Mouse (Mus musculus) myocyte (in vitro differentiated cells): ENCODE results near the gene Vax2. TPM values are rescaled to one million over a fixed set of nuclear protein-coding genes. Genes with fewer than 3 reads are reported as not detected.

Experiments used
- H3K27me3 ChIP-seq: one replicate; pipeline ENCODE4 v1.6.1; 2011; ENCODE audit not compliant: control insufficient read depth, insufficient read depth, insufficient read length
- H3K36me3 ChIP-seq: one replicate; pipeline ENCODE4 v1.6.1; 2011; ENCODE audit not compliant: control insufficient read depth, insufficient read depth
- H3K4me2 ChIP-seq: one replicate; pipeline ENCODE4 v1.6.1; 2011; ENCODE audit warnings: low read depth, control low read depth
- H3K4me3 ChIP-seq: one replicate; pipeline ENCODE4 v1.5.1; 2011; ENCODE audit warnings: mild to moderate bottlenecking, control low read depth, moderate library complexity
- H3K79me2 ChIP-seq: one replicate; pipeline ENCODE4 v1.6.1; 2011; ENCODE audit not compliant: control insufficient read depth, insufficient read depth
- H3ac ChIP-seq: one replicate; pipeline ENCODE4 v1.6.1; 2011; ENCODE audit not compliant: control insufficient read depth, insufficient read length
- CEBPB ChIP-seq: IDR thresholded peaks from 2 replicates; pipeline ENCODE4 v1.6.1; 2011; ENCODE audit warnings: mild to moderate bottlenecking, moderate library complexity; ENCODE audit not compliant: poor library complexity, insufficient read depth, severe bottlenecking
- E2F4 ChIP-seq: IDR thresholded peaks from one replicate; pipeline ENCODE4 v1.6.1; 2011; ENCODE audit warnings: mild to moderate bottlenecking, control low read depth, moderate library complexity; ENCODE audit not compliant: insufficient read depth
- MAX ChIP-seq: IDR thresholded peaks from one replicate; pipeline ENCODE4 v1.6.1; 2011; ENCODE audit warnings: low read depth, mild to moderate bottlenecking, control low read depth
- MYOD1 ChIP-seq, 3 experiments: IDR thresholded peaks; one replicate each; pipeline ENCODE4 v1.6.1; 2011; ENCODE audit warnings: control low read depth in 2 of 3, low read depth in 2 of 3, mild to moderate bottlenecking in 2 of 3, moderate library complexity in 1 of 3; ENCODE audit not compliant: insufficient read length in 2 of 3, control insufficient read depth in 1 of 3
- MYOG ChIP-seq, 3 experiments: IDR thresholded peaks; one replicate each; pipeline ENCODE4 v1.6.1; 2011; ENCODE audit warnings: control low read depth in 2 of 3, low read depth in 2 of 3, mild to moderate bottlenecking in 2 of 3; ENCODE audit not compliant: insufficient read length in 2 of 3, control insufficient read depth in 1 of 3, insufficient read depth in 1 of 3
- POLR2A ChIP-seq: IDR thresholded peaks from one replicate; pipeline ENCODE4 v1.6.1; 2011; ENCODE audit warnings: low read depth, mild to moderate bottlenecking, control low read depth, moderate library complexity; ENCODE audit not compliant: insufficient read length
- POLR2AphosphoS2 ChIP-seq: IDR thresholded peaks from one replicate; pipeline ENCODE4 v1.6.1; 2011; ENCODE audit warnings: low read depth, control low read depth; ENCODE audit not compliant: insufficient read length
- REST ChIP-seq: IDR thresholded peaks from one replicate; pipeline ENCODE4 v1.6.1; 2011; ENCODE audit warnings: mild to moderate bottlenecking, control low read depth, moderate library complexity; ENCODE audit not compliant: insufficient read depth, insufficient read length
- SRF ChIP-seq: IDR thresholded peaks from one replicate; pipeline ENCODE4 v1.6.1; 2011; ENCODE audit warnings: low read depth; ENCODE audit not compliant: control insufficient read depth, insufficient read length
- TCF12 ChIP-seq: IDR thresholded peaks from one replicate; pipeline ENCODE4 v1.6.1; 2011; ENCODE audit warnings: mild to moderate bottlenecking, control low read depth; ENCODE audit not compliant: poor library complexity, insufficient read depth, severe bottlenecking
- TCF3 ChIP-seq: IDR thresholded peaks from one replicate; pipeline ENCODE4 v1.6.1; 2011; ENCODE audit warnings: low read depth, control low read depth; ENCODE audit not compliant: insufficient read length
- USF1 ChIP-seq: IDR thresholded peaks from one replicate; pipeline ENCODE4 v1.6.1; 2011; ENCODE audit warnings: low read depth, mild to moderate bottlenecking, control low read depth, moderate library complexity
- polyA plus RNA-seq: library from polyadenylated mRNA; unstranded; fragments of >200 nt; fragmentation: generic; extraction: Trizol; gene quantifications from one replicate; pipeline ENCODE4 v1.2.1, GENCODE M21; 2012; ENCODE audit warnings: missing spikeins

Vax2 gene
- polyA plus RNA-seq, 1 experiment, result 0.66 TPM

DNA sequence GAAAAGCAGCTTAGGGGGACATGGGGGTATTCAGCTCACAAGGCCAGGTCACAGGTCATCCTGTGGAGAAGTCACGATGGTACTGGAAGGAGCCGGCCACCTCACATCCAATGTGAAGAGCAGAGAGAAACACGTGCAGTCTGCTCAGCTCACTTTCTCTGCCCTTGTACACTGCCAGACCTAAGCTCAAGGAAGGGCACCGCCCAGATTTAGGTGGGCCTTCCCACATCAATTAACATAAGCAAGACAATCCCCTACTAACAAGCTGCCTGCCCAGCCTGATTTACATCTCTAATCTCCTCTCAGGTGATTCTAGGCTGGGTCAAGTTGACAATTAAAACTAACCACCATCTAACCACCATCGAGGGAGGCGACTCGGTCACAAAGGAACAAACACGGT lies 13.1 kb upstream of the Vax2 start:
- Histone ChIP-seq H3K27me3 (peaks cover 73% of the 10 kb centered on the region), H3K79me2 (no peaks in the 10 kb centered on the region), H3ac (no peak overlapping the region), H3K4me2 (no peak overlapping the region), H3K36me3 (no peaks in the 10 kb centered on the region), H3K4me3 (no peak overlapping the region)
- TF ChIP-seq MYOG (IDR thresholded peaks at IDR 0.05; ENCODE audit: control insufficient read depth in 1 of 3, insufficient read depth in 1 of 3, insufficient read length in 2 of 3, low read depth in 2 of 3), result no peak
- TF ChIP-seq POLR2AphosphoS2, result no peak
- TF ChIP-seq USF1, result no peak

DNA sequence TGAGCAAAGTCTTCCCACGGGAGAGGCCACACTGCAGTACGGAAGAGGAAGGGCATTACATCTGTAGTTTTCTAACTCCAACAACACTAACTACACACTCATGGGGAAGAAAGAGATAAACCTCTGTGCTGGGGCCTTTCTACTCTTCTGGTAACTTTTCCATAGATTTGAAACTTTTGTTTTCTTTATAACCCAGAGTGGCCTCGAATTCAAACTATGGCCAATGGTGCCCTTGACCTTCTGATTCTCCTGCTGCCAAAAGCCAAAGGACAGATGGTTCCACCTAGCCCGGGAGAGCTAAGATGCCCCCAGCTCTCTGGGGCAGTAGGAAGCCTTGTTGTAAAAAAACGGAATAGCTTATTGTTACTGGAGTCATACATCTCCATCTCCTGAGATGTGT lies 11.1 kb upstream of the Vax2 start:
- no peak overlapping the region for H3K4me3 ChIP-seq
- H3K4me2 ChIP-seq, result no peak overlapping the region
- no peak for TF ChIP-seq CEBPB
- no peak for TF ChIP-seq POLR2AphosphoS2
- TF ChIP-seq POLR2A, result no peak
- TF ChIP-seq TCF12, result no peak
- TF ChIP-seq SRF, result no peak
- TF ChIP-seq E2F4, result no peak
- TF ChIP-seq MYOG (IDR thresholded peaks at IDR 0.05; ENCODE audit: control insufficient read depth in 1 of 3, insufficient read depth in 1 of 3, insufficient read length in 2 of 3, low read depth in 2 of 3), result no peak
- TF ChIP-seq REST, result no peak
- TF ChIP-seq MAX, result no peak
- no peak for TF ChIP-seq MYOD1 (IDR thresholded peaks at IDR 0.05; ENCODE audit: control insufficient read depth in 1 of 3, insufficient read length in 2 of 3, low read depth in 2 of 3)
- TF ChIP-seq TCF3, result no peak
- TF ChIP-seq USF1, result no peak

DNA sequence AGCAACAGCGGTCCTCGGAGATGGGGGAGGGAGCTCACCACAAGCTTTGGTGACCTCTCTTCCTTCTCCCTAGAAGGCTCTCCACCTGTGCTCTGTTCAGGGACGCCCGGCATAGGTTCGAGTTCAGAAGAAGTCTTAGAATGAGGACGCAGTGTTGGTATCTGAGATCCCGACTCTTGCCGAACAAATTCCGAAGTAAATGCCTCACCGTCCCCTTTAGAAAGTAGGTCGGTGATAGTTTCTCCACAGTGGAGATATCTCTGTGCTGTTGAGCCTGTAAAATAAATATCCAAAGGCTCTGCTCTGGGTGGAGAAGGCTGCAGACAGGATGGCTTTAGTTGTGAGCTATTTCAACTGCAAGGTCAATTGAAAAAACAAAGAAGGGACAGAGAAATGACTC lies 10.1 kb upstream of the Vax2 start:
- TF ChIP-seq SRF (no peak), REST (no peak), E2F4 (no peak), CEBPB (no peak), TCF3 (no peak), TCF12 (no peak), MYOD1 (IDR thresholded peaks at IDR 0.05; ENCODE audit: control insufficient read depth in 1 of 3, insufficient read length in 2 of 3, low read depth in 2 of 3) (no peak), POLR2A (no peak), POLR2AphosphoS2 (no peak), MAX (no peak), USF1 (no peak), MYOG (IDR thresholded peaks at IDR 0.05; ENCODE audit: control insufficient read depth in 1 of 3, insufficient read depth in 1 of 3, insufficient read length in 2 of 3, low read depth in 2 of 3) (no peak)
- Histone ChIP-seq H3K4me3 (no peak overlapping the region), H3K4me2 (no peak overlapping the region), H3K36me3 (no peaks in the 10 kb centered on the region), H3K27me3 (peaks cover 81% of the 10 kb centered on the region), H3ac (no peak overlapping the region), H3K79me2 (no peaks in the 10 kb centered on the region)

More for the DNA sequence above, 11.1 kb upstream of the Vax2 start:
- no peaks in the 10 kb centered on the region for H3K36me3 ChIP-seq
- H3ac ChIP-seq, result no peak overlapping the region
- peaks cover 78% of the 10 kb centered on the region for H3K27me3 ChIP-seq
- H3K79me2 ChIP-seq, result no peaks in the 10 kb centered on the region

DNA sequence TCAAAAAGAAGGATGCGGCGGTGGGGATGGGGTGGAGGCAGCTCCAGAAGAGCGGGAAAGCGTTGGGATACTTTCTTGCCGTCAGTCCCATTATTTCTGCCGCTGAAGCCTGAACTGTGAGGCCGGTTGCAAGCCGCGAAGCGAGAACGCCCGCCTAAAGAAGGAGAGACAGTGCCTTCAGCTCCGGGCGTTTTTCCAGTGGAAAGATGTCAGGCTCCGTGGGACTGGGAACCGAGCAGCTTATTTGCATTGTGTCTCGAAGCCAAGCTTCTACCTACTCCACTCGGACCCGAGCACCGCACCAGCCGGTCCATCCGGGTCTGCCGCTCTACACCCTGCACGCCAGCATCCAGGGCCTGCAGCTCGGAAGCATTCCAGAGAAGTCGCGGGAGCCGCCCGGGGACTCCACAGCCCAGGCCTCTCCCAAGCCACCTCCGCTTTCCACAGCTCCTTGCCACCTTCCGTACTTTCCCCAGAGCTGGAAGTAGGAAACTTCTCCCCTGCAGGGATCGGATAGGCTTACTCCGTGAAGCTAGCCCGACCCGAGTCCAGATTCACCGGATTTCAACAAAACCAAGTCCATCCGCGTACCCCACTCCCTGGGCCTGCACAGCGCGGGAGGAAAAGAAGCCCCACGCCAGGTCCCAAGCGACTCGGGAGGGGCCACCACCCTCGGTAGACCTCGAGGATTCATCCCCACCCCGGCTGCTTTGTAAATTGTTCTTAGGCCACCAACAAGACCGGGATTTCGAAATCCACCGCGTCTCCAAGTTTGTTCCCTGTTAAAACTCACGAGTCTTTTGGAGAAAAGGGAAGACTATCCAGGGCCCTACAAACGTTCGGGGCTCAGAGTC lies 8.7 kb upstream of the Vax2 start:
- no peak overlapping the region for H3K4me2 ChIP-seq
- no peaks in the 10 kb centered on the region for H3K79me2 ChIP-seq
- no peak overlapping the region for H3K4me3 ChIP-seq

More for the DNA sequence above, 8.7 kb upstream of the Vax2 start:
- no peak overlapping the region for H3ac ChIP-seq
- peaks cover 82% of the 10 kb centered on the region for H3K27me3 ChIP-seq
- no peaks in the 10 kb centered on the region for H3K36me3 ChIP-seq
- TF ChIP-seq SRF (no peak), E2F4 (no peak), POLR2AphosphoS2 (no peak), POLR2A (no peak), MYOD1 (IDR thresholded peaks at IDR 0.05; ENCODE audit: control insufficient read depth in 1 of 3, insufficient read length in 2 of 3, low read depth in 2 of 3) (no peak), MAX (no peak), USF1 (no peak), CEBPB (no peak), REST (no peak), TCF12 (no peak), TCF3 (no peak), MYOG (IDR thresholded peaks at IDR 0.05; ENCODE audit: control insufficient read depth in 1 of 3, insufficient read depth in 1 of 3, insufficient read length in 2 of 3, low read depth in 2 of 3) (no peak)
